Mouse (Mus musculus) B cell, adult 2 months (primary cell): Measurements from ENCODE around the gene Ube2c.

Experiments used
- DNase-seq, 2 experiments: peaks; one replicate each; pipeline ENCODE4 v3.0.0; 2022

The Ube2c gene

DNA sequence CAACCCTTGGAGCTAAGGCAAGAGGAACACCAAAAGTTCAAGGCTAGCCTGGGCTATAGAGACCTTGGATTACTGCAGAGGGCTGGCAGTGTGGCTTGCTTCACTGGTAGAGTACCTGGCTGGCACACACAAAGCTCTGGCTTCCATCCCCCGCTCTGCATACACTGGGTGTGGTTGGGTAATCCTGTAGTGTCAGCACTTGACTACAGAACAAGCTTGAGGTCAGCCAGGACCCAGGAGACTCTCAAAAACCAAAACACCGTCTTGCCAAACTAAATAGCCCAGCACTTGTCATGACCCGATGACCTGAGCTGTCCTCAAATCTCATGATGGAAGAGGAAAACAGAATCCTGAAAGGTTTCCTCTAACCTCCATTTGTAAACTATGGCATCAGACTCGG lies 20.8 kb downstream of the Ube2c start:
- DNase-seq = no peak

DNA sequence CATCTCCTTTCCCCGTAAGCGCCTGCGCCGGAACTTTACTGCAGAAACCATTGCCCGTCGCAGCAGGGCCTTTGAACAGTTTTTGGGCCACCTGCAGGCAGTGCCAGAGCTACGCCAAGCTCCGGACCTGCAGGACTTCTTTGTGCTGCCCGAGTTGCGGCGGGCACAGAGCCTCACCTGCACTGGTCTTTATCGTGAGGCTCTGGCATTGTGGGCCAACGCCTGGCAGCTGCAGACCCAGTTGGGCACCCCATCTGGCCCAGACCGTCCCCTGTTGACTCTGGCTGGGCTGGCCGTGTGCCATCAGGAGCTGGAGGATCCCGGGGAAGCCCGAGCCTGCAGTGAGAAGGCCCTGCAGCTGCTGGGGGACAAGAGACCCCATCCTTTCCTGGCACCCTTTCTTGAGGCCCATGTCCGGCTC lies 22.2 kb downstream of the Ube2c start:
- no peak for DNase-seq

DNA sequence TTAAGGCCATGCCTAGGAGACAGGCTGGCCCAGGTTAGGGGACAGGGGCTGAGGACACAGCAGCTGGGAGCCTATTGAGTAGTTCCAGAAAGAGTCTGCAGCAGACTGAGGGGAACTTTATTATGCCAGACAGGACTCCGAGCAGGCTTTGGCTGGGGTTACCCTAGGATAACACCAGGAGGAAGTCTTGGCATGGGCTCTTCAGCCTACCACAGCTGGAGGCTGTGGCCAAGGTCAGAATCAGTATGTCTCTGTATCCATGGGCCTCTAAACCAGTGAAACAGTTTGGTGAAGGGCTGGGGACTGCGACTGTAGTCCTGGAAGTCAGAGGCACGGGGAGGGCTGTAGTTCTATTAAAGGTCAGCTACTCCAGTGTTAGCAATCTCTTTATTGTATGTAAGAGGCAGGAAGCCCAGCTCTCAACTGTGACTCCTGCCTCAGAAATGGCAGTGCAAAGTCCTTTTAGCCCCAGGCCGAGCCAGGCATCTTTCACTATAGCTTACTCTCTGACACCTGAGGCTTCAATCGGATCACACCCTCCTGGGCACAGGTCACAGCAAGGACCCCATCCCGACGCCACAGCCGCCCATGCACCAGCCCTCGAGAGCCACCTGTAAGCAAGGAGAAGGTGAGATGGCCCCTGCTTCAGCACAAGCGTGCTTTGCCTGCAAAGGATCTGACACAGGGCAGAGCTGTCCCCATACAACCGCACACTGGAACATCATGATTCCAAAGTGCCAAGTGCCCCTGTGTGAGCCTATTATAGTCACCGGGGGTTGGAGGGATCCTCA lies 22.9 kb downstream of the Ube2c start:
- no peak for DNase-seq

DNA sequence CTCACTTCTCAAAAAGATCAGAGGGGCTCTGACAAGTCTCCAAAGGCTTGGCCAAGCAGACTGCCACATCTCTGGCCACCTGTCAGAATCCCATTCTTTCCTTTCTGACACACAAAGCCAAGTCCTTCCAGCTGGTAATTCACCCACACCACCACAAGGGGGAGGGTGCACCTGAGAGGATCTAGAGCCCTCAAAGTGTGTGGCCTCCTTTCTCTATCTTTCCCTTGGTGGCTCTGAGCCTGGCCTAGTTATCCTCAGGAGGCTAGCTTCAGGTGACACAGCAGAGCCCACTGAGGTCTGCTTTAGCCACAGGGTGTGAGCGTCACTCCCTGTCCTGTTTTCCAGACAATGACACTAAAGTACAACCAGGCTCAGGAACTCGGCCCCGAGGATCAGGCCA lies 23.5 kb downstream of the Ube2c start:
- DNase-seq = peak; percentile 78 to 80

DNA sequence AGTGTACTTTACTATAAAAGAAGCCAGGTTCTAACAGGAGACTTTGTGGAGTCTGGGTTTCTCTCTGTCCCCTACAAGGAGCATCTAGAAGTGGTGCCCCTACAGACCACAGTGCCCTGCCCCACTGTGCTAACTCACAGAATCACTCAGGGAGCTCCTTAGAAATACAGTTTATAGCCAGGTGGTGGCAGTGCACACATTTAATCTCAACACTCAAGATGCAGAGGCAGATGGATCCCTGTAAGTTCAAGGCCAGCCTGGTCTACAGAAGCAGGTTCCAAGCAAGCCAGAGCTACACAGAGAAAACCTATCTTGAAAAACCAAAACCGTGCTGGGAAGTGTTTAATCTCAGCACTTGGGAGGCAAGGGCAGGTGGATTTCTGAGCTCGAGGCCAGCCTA lies 24.1 kb downstream of the Ube2c start:
- DNase-seq = peak in 1 of 2 experiments; percentile 33

DNA sequence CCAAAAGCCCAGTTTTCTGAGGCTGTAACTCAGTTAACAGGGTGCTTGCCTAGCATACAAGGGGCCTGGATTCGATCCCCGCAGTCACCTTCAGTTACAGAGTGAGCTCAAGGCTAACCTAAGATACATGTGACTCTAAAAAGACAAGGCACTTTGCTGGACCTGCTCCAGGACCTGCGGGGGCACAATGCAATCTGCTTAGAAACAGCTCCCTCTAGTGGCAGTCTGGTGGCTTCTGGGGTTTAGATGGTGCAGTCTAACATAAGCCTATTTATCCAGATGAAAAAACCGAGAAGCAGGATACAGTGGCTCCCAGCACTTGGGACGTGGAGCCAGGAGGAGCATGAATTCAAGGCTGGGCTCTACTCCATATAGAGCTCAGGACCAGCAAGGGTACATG lies 24.6 kb downstream of the Ube2c start:
- DNase-seq = peak; percentile 79 to 82

DNA sequence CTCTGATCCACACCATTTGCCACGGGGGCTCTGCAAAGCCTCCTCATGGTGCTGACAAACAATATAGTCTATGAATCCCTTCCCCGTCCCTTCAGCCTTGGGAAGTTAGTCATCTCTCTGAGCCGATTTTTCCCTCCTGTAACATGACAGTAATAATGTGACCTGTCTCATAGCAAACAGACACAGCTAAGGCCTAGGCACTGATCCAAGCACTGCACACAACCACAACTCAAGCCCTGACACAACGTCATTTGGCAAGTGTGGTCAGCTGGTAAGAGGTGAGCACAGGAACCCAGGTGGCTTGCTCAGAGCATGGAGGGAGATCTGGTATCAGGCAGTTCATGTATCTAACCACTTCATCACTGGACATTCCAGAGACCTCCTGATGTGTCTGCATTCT lies 26.2 kb downstream of the Ube2c start:
- DNase-seq = no peak

DNA sequence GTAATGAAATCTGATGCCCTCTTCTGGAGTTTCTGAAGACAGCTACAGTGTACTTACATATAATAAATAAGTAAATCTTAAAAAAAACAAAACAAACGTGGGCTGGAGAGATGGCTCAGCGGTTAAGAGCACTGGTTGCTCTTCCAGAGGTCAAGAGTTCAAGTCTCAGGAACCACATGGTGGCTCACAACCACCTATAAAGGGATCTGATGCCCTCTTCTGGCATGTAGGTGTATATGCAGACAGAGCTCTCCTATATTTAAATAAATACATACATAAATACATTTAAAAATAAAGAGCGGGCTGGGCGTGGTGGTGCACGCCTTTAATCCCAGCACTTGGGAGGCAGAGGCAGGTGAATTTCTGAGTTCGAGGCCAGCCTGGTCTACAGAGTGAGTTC lies 28.9 kb downstream of the Ube2c start:
- peak in 1 of 2 experiments; percentile 38 for DNase-seq

DNA sequence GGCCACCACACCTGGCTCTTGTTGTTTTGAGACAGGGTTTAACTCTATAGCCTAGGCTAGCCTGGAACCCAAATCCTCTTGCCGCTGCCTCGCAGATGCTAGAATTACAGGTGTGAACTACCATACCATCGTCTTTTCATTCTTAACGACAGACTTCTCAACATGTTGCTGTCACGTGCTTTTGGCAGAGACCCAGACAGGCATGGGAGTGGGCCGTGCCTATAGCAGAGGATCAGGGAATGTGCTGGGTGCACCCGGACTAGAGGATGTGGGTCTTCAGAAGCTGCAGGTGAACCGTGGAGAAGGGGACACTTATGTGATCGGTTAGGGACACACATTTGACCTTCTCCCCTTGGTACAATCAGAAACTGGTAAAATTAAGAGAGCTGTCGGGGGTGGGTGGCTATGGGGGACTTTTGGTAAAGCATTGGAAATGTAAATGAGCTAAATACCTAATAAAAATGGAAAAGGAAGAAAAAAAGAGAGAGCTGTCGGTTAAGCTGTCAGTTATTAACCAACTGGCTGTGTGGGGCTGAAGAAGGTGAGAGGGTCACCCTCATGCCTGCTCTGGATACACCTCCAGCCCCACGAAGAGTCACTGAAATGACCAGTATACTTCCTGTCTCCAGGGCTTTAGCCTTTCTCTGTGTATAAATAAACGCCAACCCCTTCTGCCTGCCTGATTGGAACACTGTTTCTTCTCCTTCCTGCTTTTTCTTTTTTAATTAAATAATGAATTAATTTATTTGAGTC lies 30.7 kb downstream of the Ube2c start:
- DNase-seq = no peak

DNA sequence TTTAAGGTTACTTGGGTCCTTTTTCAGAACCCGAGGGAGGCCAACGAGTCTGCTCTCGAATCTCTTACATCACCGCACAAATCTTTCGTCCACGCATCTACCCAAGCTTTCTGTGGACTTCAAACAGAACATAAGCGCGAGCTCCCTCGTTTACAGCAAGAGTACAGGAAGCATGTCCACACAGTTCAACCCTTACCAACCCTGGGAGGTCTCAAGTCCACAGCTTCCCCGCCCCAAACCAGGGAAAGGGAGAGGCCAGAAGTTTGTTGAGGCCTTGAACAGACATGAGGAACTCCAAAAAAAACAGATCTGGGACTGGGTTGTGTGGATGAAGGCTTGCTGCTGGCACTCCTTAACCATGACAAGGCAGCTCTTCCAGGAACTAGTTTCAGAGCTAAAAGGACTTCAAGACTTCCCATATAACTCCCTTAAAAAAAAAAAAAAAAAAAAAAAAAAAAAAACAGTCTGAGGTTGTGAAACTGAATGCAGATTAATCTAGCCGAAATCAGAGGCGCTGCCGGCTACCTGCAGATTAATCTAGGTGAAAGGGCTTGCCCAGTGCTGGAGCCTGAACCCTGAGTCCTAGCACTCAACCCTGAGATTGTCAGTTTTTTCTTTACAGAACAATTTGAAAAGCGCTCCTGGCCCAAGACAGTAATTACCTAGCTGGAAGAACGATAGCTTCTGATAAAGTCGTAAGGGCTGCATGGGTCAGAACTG lies 33.7 kb downstream of the Ube2c start:
- DNase-seq = no peak

DNA sequence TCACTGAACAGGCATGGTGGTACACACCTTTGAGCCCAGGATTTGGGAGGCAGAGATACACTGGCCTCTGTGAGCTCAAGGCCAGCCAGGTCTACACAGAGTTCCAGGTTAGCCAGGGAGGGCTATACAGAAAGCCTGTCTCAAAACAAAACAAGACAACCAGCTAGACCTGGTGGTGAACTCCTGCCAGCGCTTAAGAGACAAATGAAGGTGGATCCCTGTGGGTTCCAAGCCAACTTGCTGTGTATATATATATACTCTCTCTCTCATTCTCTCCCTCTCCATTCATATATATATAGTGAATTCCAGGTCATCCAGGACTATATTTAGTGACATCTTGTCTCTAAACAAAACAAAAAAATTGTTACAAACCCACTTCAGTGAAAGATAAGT lies 34.2 kb downstream of the Ube2c start:
- no peak for DNase-seq

DNA sequence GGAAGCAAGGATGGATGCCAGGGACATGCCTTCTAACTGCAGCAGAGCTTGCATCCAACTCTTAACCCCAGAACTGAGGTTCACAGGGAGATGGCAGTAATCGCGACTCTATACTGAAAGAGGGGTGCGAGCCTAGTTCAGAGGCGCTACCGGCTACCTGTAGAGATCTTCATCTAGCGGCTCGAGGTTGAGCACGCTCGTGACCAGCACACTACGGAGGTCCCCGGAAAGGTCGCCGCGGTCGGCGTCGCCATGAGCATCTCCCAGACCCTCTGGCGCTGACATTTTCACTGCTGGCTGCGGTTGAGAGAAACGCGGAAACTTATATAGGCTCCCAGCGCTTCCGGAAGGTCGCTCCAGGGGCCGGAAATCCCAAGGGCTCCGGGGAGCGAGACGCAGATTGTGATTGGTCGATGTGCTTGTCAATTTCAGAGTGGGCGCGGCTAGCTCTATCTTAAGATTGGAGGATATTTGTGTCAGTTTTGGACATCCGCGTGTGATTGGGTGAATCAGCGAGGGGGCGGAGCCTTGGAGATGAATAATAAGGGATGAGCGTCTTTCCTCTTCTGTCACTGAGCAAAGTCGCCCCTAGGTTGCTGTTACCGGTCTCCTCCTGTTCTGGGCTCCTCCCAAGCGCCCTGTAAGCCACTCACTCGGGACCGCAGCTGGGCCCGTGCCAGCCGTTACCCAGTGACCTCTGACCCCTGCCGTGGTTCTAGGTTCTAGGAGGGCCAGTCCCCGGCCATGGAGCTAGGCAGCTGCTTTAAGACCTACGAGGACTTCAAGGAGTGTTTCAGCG lies 35.0 kb downstream of the Ube2c start, which contains the start of the genes Acot8 and Zswim3:
TSS of gene Acot8 (minus strand) at position 350 of the 799 bp plus-strand sequence.
TSS of gene Zswim3 (plus strand) at position 566 of the 799 bp plus-strand sequence.
- DNase-seq = peak; percentile 96 to 97

DNA sequence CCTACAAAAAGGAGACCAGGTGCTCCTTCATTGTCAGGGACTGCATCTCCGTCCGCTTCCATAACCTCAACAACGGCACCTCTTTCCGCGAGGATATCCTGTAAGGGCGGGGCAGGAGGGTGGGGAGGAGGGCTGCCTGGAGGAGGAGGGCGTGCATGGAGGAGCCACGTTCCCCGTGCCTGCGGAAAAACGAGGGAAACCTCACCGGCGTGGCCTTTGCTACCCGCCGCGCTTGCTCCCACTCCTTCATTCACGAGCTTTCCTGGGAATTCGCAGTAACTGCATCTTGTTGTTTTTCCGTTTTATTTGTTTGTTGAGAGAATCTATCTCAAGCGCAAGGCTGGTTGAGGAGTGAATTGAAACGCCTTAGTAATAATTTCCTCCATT lies 35.6 kb downstream of the Ube2c start:
- no peak for DNase-seq

DNA sequence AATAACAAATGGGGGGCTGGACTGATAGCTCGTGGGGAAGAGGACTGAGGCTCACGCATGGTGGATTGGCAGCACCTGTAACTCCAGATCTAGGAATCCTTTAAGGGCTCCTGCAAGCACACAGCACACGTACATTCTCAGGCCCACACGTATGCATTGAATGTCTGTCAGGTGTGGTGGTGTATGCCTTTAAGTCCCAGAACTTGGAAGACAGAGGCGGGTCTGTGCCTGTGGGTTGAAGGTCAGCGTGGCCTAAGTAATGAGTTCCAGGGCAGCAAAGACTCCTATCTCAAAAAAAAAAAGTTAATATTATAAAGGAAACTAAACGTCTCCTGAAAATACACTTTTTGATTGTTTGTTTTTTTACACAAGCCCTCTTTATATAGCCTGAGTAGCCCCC lies 36.9 kb downstream of the Ube2c start:
- no peak for DNase-seq

DNA sequence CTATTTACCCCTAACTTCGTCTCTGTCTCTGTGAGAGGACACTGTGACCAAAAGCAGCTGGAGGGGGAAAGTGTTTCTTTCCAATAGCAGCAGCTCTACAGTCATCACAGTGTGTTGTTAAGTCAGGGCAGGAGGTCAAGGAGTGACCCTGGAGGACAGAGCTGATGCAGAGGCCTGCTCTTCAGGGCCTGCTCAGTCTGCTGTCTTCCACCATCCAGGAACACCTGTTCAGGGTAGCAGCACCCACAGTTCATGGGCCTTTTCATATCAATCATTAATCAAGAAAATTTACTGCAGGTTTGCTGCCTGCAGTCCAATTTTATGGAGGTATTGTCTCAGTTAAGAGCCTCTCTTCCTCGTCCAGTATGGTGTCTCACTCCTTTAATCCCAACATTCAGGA lies 43.9 kb downstream of the Ube2c start:
- no peak for DNase-seq

DNA sequence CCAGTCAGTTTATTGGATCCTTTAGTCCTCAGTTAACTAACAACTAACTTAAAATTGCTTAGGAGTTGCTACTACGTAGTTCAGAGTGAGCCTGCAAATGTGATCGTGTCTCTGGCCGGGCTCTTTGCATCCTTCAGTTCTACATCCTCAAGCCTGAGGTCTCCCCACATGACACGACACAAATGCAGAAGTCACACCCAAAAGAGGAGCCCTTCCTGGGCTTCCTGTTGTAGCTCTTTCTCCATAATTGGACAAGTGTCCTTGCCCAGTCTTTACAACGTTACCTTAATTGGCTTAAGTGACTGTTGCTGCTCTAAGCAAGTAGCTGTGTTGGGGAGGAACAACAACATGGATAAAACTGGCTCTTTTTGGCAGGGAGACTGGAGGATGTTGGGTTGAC lies 45.6 kb downstream of the Ube2c start:
- DNase-seq = no peak

DNA sequence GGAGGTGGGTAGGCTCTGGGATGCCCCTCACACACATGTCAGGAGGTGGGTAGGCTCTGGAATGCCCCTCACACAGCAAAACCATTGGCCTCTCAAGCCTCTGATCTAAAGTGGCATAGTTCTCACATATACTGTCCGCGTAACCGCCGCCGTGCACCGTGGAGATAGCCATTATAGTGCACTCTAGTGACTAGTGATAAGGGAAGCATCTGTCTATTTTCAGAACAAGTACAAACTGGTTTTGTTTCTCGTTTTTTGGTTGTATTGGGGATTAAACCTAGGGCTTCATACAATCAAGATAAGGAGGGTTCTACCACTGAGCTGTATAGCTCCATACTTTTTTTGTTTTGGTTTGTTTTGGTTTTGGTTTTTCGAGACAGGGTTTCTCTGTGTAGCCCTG lies 46.1 kb downstream of the Ube2c start:
- no peak for DNase-seq

DNA sequence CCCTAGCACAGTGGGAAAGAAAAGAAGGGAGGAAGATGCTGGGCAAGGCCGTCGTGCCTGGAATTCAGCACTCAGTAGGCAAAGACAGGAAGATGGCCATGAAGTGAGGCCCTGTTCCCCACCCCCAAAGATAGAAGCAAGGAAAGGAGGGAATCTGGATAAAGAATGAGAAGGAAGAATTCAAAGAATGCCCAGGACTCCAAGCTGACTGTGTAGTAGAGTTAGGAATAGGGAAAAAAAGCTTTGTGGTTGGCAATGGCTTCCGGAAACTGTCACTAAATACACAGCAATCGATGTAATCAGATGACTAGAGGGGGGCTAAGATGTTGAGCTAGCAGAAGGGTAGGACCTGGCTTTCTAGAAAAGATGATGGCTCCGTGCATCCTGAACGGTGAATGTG lies 47.5 kb downstream of the Ube2c start:
- no peak for DNase-seq

DNA sequence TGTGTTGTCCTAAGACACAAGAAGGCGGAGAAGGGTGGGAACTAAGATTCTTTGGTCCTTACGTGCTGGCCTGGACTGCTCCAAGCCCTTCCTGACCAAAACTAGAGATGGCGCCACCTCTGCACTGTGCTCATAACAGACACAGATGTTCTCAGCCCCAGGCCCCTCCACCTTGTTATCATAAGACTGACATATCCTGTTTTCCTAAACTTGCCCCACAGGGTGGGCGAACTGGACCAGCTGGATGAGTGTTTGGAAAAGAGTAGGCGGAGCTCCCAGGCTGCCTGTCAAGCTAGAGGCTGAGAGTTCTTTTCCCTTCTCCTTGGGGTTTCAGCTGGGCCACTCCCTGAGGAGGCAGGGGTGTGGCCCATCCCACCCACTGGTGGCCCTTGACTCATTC lies 48.0 kb downstream of the Ube2c start:
- DNase-seq = no peak

DNA sequence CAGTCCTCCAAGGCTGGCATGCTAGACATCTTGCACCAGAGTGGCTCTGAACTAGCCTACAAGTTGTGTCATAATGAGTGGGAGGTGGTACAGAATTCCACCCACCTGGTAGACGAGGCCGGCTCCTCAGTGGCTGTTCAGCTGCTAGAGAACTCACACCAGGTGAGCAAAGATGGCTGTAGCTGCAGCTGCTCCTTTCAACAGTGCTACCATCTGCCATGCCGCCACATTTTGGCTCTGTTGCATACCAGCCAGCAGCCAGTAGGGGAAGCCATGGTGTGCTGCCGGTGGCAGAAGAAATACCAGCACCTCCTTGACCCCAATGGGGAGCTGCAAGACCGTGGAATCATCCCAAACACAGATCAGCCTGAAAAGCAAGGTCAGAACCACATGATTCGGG lies 51.4 kb downstream of the Ube2c start:
- DNase-seq = no peak

DNA sequence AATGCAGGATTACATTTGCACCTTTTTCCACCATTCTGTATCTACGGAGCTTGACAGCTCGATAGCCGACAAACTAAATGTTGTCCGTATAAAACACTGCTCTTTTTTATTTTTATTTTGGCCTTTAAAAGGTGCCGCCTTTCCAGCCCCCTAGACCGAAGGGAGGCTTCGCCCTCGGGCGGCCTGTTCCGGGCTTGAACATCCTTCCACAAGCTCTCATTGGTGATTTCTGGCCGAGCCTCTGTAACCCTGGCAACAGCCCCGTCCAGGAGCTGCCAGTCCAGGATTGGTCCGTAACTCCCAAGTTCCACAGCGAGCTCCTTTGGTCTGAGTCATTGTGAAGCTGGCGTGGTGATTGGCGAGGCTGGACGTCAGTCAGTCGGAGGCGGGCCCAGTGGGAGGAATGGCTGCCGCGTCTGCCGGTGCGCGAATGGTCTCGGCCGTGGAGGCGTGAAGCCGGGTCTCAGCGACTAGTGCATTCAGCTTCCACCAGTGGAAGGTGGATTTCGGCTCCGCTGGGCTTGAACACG lies 53.0 kb downstream of the Ube2c start, which contains the start of gene Zswim1:
TSS of gene Zswim1 (plus strand) at position 51 of the 530 bp plus-strand sequence.
- DNase-seq = peak; percentile 99 to 100

DNA sequence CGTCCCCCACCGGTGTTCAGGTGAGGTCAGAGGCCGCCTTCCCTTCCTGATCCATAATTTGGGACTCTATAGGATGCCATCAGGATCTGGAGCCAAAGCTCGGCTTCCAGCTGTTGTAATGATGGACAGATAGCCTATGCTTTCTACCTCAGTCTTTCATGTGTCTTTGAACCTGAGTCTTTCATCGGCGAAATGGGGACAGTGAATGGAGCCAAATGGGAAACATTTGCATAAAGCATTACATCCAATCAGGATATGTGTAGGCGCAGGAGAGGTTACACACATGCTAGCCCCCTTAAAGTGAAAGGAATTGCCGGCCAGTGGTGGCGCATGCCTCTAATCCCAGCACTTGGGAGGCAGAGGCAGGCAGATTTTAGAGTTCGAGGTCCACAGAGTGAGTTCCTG lies 53.5 kb downstream of the Ube2c start:
- no peak for DNase-seq
